Mouse (Mus musculus) heart, adult 2 months (tissue): Measurements from ENCODE around the gene Cfap43. TPM values are rescaled to one million over a fixed set of nuclear protein-coding genes. Genes with fewer than 3 reads are reported as not detected.

ENCODE experiments used
- DNase-seq, 2 experiments: peaks; one replicate each; pipeline ENCODE4 v3.0.0; 2021
- H3K27ac ChIP-seq: fragments of 200-600 bp; 2 replicates; pipeline ENCODE4 v1.8.1; 2022
- H3K27me3 ChIP-seq: fragments of 200-500 bp; 2 replicates; pipeline ENCODE4 v1.6.1; 2012; ENCODE audit warnings: mild to moderate bottlenecking, low read length, inconsistent platforms, mixed read lengths; ENCODE audit not compliant: control insufficient read depth, insufficient read depth
- H3K36me3 ChIP-seq: fragments of 200-500 bp; 2 replicates; pipeline ENCODE4 v1.6.1; 2012; ENCODE audit warnings: low read length, inconsistent platforms; ENCODE audit not compliant: control insufficient read depth, insufficient read depth
- H3K4me1 ChIP-seq: fragments of 200-500 bp; 2 replicates; pipeline ENCODE4 v1.6.1; 2011; ENCODE audit warnings: low read length; ENCODE audit not compliant: control insufficient read depth, insufficient read depth
- H3K4me3 ChIP-seq: fragments of 200-600 bp; 2 replicates; pipeline ENCODE4 v1.8.1; 2022
- H3K79me2 ChIP-seq: fragments of 200-500 bp; replicated peaks from 2 replicates; pipeline ENCODE4 v1.6.1; 2012; ENCODE audit warnings: mild to moderate bottlenecking, inconsistent platforms, low read length, moderate library complexity, mixed read lengths; ENCODE audit not compliant: control insufficient read depth, insufficient read depth
- H3K9ac ChIP-seq: fragments of 200-500 bp; 2 replicates; pipeline ENCODE4 v1.6.1; 2012; ENCODE audit warnings: low read depth, mild to moderate bottlenecking, control low read depth, inconsistent platforms, low read length, mixed read lengths
- CTCF ChIP-seq: fragments of 200-600 bp; IDR thresholded peaks from 2 replicates; pipeline ENCODE4 v1.8.1; 2022; ENCODE audit warnings: antibody characterized with exemption, mild to moderate bottlenecking, moderate library complexity
- EP300 ChIP-seq: fragments of 200-500 bp; IDR thresholded peaks from 2 replicates; pipeline ENCODE4 v1.6.1; 2011; ENCODE audit warnings: low read depth, low read length, control low read depth; ENCODE audit not compliant: insufficient read depth
- POLR2A ChIP-seq: fragments of 200-500 bp; IDR thresholded peaks from 2 replicates; pipeline ENCODE4 v1.6.1; 2011; ENCODE audit warnings: mild to moderate bottlenecking, low read depth, low read length, control low read depth; ENCODE audit not compliant: insufficient read depth
- WGBS: fragments of 180-500 bp; shearing (Covaris S2); methylation state at CpG from one replicate; pipeline ENCODE4 v1.1.7; 2018; 5-methylcytosine and 5-hydroxymethylcytosine counted together
- intact Hi-C: fragments of 180-260 bp; cut with DNase I; formaldehyde crosslinking; loops from one replicate; pipeline ENCODE4 v1.15.1; 2025
- polyA plus RNA-seq: library from polyadenylated mRNA; depleted of rRNA; stranded (reverse); fragments of >200 nt; gene quantifications from 2 replicates; pipeline ENCODE4 v1.2.3, GENCODE M21; 2012
- total RNA-seq, 2 experiments: library from RNA; stranded (reverse); gene quantifications; 2 replicates each; pipeline ENCODE4 v1.2.3; 2021

The Cfap43 gene
- total and polyA plus RNA-seq, 3 experiments, result 0.86 TPM; not detected in 2

DNA sequence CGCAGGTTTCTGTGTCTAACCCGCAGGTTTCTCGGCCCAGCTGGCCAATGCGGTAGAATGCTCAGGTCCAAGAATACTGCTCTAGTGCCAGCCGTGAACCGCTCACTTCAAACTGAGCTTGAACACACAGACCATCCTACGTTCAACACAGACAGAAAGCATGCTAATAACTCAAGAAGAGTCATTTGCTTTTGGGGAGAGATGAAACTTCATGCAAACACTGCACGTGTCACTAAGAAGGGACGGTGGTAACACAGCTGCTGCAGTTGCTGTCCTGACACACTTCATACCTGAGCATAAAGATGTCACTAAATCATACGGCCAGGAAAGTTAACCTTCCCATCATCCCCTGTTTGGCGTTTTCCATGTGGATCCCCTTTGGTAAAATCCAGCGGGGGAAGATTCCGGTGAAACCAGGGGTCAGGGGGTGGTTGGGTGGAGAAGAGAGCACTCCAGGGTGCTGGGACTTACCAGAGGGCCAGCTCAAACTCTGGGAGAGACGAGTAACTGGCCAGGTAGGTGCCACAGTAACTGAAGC, 89.1 kb downstream of the Cfap43 start:
- no peaks in the 10 kb centered on the region for H3K27me3 ChIP-seq
- intact Hi-C loops, result no loop called here

DNA sequence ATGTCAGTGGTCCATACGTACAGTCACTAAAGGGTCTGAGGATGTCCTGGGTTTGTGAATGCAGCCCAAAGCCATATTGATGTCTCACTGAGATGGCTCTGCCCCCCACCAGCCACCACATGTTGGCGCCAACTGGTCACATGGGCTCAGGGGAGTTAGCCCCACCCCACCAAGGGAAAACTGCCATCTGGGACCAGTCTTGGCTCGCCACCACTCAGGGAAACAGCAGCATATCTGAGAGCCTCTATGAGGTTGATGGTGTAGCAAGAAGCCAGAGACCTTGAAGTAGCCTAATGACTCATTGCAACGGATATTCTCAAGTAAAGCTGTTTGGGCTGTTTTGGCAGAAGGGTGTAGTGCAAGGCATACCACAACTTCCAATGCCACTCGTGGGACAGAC, 95.1 kb downstream of the Cfap43 start:
- no peak for TF ChIP-seq POLR2A
- no peak for TF ChIP-seq EP300
- TF ChIP-seq CTCF, result no peak
- H3K36me3 ChIP-seq, result no peaks in the 10 kb centered on the region
- H3K4me3 ChIP-seq, result no peak overlapping the region
- H3K4me1 ChIP-seq, result no peaks in the 10 kb centered on the region
- no peak overlapping the region for H3K9ac ChIP-seq
- intact Hi-C loops, result loop anchor here (5.0 kb wide), 1 partner anchor 467 kb away; no protein-coding TSS in a partner anchor
- H3K27ac ChIP-seq, result no peak overlapping the region
- no peaks in the 10 kb centered on the region for H3K79me2 ChIP-seq
- no peaks in the 10 kb centered on the region for H3K27me3 ChIP-seq
- no peak for DNase-seq
- WGBS, result 65% methylated on average over 5 of the region's 5 CpGs

More for the DNA sequence above, 89.1 kb downstream of the Cfap43 start:
- TF ChIP-seq CTCF (no peak), POLR2A (no peak), EP300 (no peak)
- H3K27ac ChIP-seq, result no peak overlapping the region
- no peaks in the 10 kb centered on the region for H3K36me3 ChIP-seq
- H3K9ac ChIP-seq, result no peak overlapping the region
- no peaks in the 10 kb centered on the region for H3K79me2 ChIP-seq
- no peak overlapping the region for H3K4me3 ChIP-seq
- H3K4me1 ChIP-seq, result no peaks in the 10 kb centered on the region
- DNase-seq, result no peak
- WGBS, result 87% methylated on average over 14 of the region's 14 CpGs

DNA sequence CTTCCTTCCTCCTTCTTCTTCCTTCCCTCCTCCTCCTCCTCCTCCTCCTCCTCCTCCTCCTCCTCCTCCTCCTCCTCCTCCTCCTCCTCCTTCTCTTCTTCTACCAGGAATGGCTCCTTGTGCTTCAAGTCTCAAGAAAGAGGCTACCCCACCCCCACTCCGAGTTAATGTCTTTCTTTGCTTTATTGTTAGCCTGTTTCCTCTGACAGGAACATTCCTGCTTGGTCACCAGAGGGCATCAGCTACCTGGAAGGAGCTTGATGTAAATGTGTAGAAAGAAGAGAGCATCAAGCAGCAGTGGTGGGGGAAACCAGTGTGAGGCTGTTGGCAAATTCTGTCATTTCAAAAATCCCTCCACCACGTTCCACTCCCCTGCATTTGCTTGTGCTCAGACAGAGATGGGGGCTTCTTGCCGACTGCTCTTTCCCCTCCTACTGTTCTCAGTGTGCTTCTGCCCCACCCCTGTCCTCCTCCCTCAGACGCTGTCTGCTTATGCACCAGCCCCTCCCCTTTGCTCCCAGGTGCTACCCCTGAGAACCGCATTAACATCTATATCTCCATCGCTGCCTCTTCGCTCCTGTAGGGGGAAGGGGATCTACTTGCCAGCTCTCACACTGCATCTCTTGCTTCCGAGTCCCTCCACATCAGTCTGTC, 96.8 kb downstream of the Cfap43 start:
- Histone ChIP-seq H3K36me3 (no peaks in the 10 kb centered on the region), H3K27me3 (no peaks in the 10 kb centered on the region), H3K4me1 (no peaks in the 10 kb centered on the region), H3K79me2 (no peaks in the 10 kb centered on the region), H3K4me3 (no peak overlapping the region), H3K27ac (no peak overlapping the region), H3K9ac (no peak overlapping the region)
- intact Hi-C loops, result loop anchor here (5.0 kb wide), 1 partner anchor 465 kb away; no protein-coding TSS in a partner anchor
- 12% methylated on average over 8 of the region's 8 CpGs for WGBS
- TF ChIP-seq CTCF, result peak; percentile 25
- TF ChIP-seq EP300, result no peak
- no peak for TF ChIP-seq POLR2A
- no peak for DNase-seq

DNA sequence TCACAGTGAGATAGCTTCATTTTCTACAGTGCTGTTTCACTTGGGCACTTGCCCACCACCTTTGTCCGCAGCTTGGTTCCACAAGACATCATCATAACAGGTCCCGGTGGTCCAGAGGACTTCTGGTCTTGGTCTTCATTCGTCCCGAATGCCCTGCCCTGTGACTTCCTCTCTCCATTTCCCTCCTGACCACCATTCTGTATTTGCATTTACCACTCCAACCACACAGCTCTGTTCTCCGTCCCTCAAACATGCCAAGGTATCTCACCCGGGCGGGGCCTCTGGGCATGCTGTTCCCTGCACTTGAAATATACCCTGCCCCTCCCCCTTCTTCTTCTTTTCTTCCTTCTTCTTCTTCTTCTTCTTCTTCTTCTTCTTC, 97.6 kb downstream of the Cfap43 start:
- no peak overlapping the region for H3K4me3 ChIP-seq
- TF ChIP-seq CTCF, result no peak
- TF ChIP-seq EP300, result no peak
- no peak for TF ChIP-seq POLR2A
- intact Hi-C loops, result loop anchor here (1.0 to 5.0 kb wide), 3 partner anchors 162 to 464 kb away; no protein-coding TSS in a partner anchor
- H3K27ac ChIP-seq, result no peak overlapping the region
- DNase-seq, result no peak
- H3K36me3 ChIP-seq, result no peaks in the 10 kb centered on the region
- no peak overlapping the region for H3K9ac ChIP-seq
- no peaks in the 10 kb centered on the region for H3K27me3 ChIP-seq
- 34% methylated on average over 7 of the region's 7 CpGs for WGBS
- H3K79me2 ChIP-seq, result no peaks in the 10 kb centered on the region
- no peaks in the 10 kb centered on the region for H3K4me1 ChIP-seq

DNA sequence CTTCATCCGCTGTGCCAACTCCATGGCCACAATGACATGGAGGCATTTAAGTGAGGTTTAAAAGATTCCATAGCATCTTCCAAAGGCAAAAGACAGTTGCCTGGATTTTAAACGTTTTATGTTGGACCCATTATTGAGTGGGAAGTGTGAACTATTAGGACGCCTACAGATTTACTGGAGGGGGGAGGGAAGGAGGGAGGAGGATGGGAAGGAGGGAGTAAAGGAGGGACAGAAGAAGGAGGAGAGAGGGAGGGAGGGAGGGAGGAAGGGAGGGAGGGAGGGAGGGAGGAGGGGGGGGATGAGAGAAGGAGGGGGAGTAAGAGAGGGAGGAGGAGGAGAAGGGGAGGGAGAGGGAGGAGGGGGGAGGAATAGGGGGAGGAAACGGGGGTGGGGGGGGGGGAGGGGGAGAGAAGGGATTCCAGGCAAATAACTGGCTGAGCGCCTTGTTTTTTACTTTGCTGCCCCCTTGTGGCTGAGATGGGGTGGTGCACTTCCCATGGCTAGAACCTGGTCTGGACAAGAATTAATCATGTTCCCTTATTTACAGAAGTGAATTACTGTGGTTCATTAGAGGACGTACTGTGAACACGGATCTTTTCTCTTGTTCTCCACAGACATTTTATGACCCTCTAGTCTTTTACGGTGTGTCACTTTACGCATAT, 98.1 kb downstream of the Cfap43 start:
- Histone ChIP-seq H3K9ac (no peak overlapping the region), H3K4me1 (no peaks in the 10 kb centered on the region), H3K79me2 (no peaks in the 10 kb centered on the region), H3K27ac (no peak overlapping the region), H3K4me3 (no peak overlapping the region), H3K36me3 (no peaks in the 10 kb centered on the region), H3K27me3 (no peaks in the 10 kb centered on the region)
- intact Hi-C loops, result loop anchor here (1.0 to 5.0 kb wide), 3 partner anchors 162 to 464 kb away; no protein-coding TSS in a partner anchor
- 17% methylated on average over 8 of the region's 9 CpGs for WGBS
- peak; percentile 58 to 67 for DNase-seq
- TF ChIP-seq CTCF (peak; percentile 75), POLR2A (no peak), EP300 (0 out of 2 replicates have a peak, but pooled peaks have one; percentile 35)

DNA sequence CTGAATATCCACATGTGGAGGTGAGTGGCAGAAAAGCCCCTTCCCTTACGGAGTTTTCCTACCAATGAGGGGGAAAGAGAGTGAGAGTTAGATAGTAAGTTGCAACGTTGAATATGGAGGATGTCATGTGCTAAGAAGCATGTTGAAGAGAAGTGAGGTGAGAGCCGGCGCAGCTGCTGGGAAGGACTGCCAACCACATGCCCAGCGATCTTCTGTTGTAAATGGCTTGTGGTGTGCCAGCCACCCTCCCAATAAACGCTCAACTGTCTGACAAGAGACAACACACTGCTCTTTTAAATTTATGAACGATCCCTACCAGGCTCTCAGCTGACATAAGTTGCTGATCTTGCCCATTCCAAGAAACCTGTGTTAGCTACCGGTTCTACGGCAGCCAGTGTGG, 101.4 kb downstream of the Cfap43 start:
- Histone ChIP-seq H3K27me3 (no peaks in the 10 kb centered on the region), H3K9ac (no peak overlapping the region), H3K36me3 (no peaks in the 10 kb centered on the region), H3K4me1 (no peaks in the 10 kb centered on the region), H3K27ac (no peak overlapping the region), H3K4me3 (no peak overlapping the region), H3K79me2 (no peaks in the 10 kb centered on the region)
- TF ChIP-seq EP300 (no peak), CTCF (no peak), POLR2A (no peak)
- intact Hi-C loops, result no loop called here
- DNase-seq, result no peak
- WGBS, result 73% methylated on average over 9 of the region's 9 CpGs
